Mouse (Mus musculus) limb, embryonic 14.5 days (tissue): ENCODE data around the gene Prdm16. TPM values are rescaled to one million over a fixed set of nuclear protein-coding genes. Genes with fewer than 3 reads are reported as not detected.

Experiments used
- ATAC-seq: fragments of 200-750 bp; cut with Nextera tagmentation; 2 replicates; pipeline ENCODE4 v1.8.0; 2017; ENCODE audit warnings: low read depth, moderate number of reproducible peaks, moderate TSS enrichment; ENCODE audit not compliant: low FRiP score
- DNase-seq: peaks from one replicate; pipeline ENCODE4 v3.0.0-alpha.2; 2015; ENCODE audit warnings: low spot score
- H3K27ac ChIP-seq: fragments of 300-500 bp; sonication (generic); replicated peaks from 2 replicates; pipeline ENCODE4 v1.5.1; 2014; ENCODE audit warnings: low read depth, mild to moderate bottlenecking, low read length, moderate library complexity, mixed read lengths
- H3K27me3 ChIP-seq: fragments of 300-500 bp; sonication (generic); 2 replicates; pipeline ENCODE4 v1.6.1; 2014; ENCODE audit warnings: low read length, mixed read lengths; ENCODE audit not compliant: control insufficient read depth, insufficient read depth
- H3K36me3 ChIP-seq: fragments of 300-500 bp; sonication (generic); 2 replicates; pipeline ENCODE4 v1.6.1; 2014; ENCODE audit warnings: mild to moderate bottlenecking, low read length, moderate library complexity, mixed read lengths; ENCODE audit not compliant: control insufficient read depth, insufficient read depth
- H3K4me1 ChIP-seq: fragments of 300-500 bp; sonication (generic); 2 replicates; pipeline ENCODE4 v1.6.1; 2014; ENCODE audit warnings: antibody characterized with exemption, low read length, mixed read lengths; ENCODE audit not compliant: control insufficient read depth, insufficient read depth
- H3K4me2 ChIP-seq: fragments of 300-500 bp; sonication (generic); replicated peaks from 2 replicates; pipeline ENCODE4 v1.6.1; 2014; ENCODE audit warnings: low read depth, mild to moderate bottlenecking, low read length, moderate library complexity; ENCODE audit not compliant: severe bottlenecking
- H3K4me3 ChIP-seq: fragments of 300-500 bp; sonication (generic); replicated peaks from 2 replicates; pipeline ENCODE4 v1.5.1; 2014; ENCODE audit warnings: low read length
- H3K9ac ChIP-seq: fragments of 300-500 bp; sonication (generic); 2 replicates; pipeline ENCODE4 v1.6.1; 2014; ENCODE audit warnings: mild to moderate bottlenecking, low read depth, low read length, moderate library complexity; ENCODE audit not compliant: severe bottlenecking
- H3K9me3 ChIP-seq: fragments of 300-500 bp; sonication (generic); 2 replicates; pipeline ENCODE4 v1.6.1; 2016; ENCODE audit warnings: low read length; ENCODE audit not compliant: control insufficient read depth
- POLR2A ChIP-seq: fragments of 200-500 bp; IDR thresholded peaks from 2 replicates; pipeline ENCODE4 v1.8.0; 2012; ENCODE audit warnings: inconsistent platforms, mild to moderate bottlenecking, moderate library complexity, borderline replicate concordance; ENCODE audit not compliant: insufficient read depth, insufficient read length; ENCODE audit errors: extremely low read depth
- WGBS: fragments of 180-500 bp; shearing (Covaris S2); extraction: QIAGEN DNeasy Blood & Tissue Kit; methylation state at CpG from one replicate; pipeline ENCODE4 v1.1.7; 2014; 5-methylcytosine and 5-hydroxymethylcytosine counted together
- polyA plus RNA-seq, 2 experiments: library from polyadenylated mRNA; depleted of rRNA in 1 of 2; stranded (reverse) in 1 of 2; unstranded in 1 of 2; fragments of >200 nt; fragmentation: Nextera tagmentation in 1 of 2; extraction: Ambion mirVana in 1 of 2; gene quantifications; 2 replicates each; pipeline versions ENCODE4 v1.2.1 to v1.2.3; 2012 to 2014

Prdm16 gene
- polyA plus RNA-seq, 2 experiments, result 11.7 to 25.6 TPM

GRCm38 (mm10) chr4:154429770-154430169 lies 206.9 kb downstream of the Prdm16 start:
- Histone ChIP-seq H3K4me1 (peaks cover 26% of the 10 kb centered on the region), H3K27me3 (0 out of 2 replicates have a peak, but pooled peaks cover 3% of the 10 kb centered on the region), H3K27ac (no peak overlapping the region), H3K9ac (no peak overlapping the region), H3K36me3 (no peaks in the 10 kb centered on the region), H3K4me3 (no peak overlapping the region), H3K9me3 (no peaks in the 10 kb centered on the region), H3K4me2 (no peak overlapping the region)
- TF ChIP-seq POLR2A, result no peak
- 81% methylated on average over 2 of the region's 2 CpGs for WGBS
- DNase-seq (no peak), ATAC-seq (no peak)

- H3K27me3 ChIP-seq, result peaks cover 8% of the 10 kb centered on the region; the same call in 1 of the 2 replicates
- no peak overlapping the region for H3K4me2 ChIP-seq
- TF ChIP-seq POLR2A, result no peak
- peaks cover 47% of the 10 kb centered on the region for H3K4me1 ChIP-seq
- no peak overlapping the region for H3K27ac ChIP-seq
- no peaks in the 10 kb centered on the region for H3K9me3 ChIP-seq
- no peaks in the 10 kb centered on the region for H3K36me3 ChIP-seq
- no peak overlapping the region for H3K4me3 ChIP-seq
- WGBS, result 32% methylated on average over 7 of the region's 7 CpGs
- no peak for ATAC-seq
- no peak for DNase-seq
- H3K9ac ChIP-seq, result no peak overlapping the region
Measured at GRCm38 (mm10) chr4:154426901-154427300, 209.8 kb downstream of the Prdm16 start.

DNA sequence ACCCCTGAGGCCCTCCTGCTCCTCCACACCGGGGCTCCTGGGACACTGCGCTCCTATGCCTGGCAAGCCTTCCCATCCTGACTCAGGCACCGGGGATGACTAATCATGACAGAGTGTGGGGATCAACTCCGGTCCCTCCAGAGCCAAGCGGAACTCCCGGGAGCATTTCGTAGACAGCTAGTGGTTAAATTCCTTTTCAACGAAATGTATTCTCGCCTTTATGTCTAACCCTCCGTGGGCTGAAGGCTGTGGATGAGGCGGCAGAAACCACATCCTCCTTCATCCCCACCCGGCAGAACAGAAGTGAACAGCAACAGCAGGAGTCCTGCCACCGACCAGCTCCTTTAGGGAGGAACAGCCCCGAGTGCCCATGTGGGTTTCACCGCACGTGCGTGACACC lies 211.4 kb downstream of the Prdm16 start:
- DNase-seq, result no peak

GRCm38 (mm10) chr4:154424681-154425080 lies 212.0 kb downstream of the Prdm16 start:
- H3K4me2 ChIP-seq, result no peak overlapping the region; the same call in 1 of the 2 replicates
- H3K9me3 ChIP-seq, result no peaks in the 10 kb centered on the region
- ATAC-seq, result no peak
- 0 out of 2 replicates have a peak overlapping the region, but pooled peaks have one; percentile 52 for H3K27ac ChIP-seq
- peaks cover 47% of the 10 kb centered on the region for H3K4me1 ChIP-seq
- TF ChIP-seq POLR2A, result no peak
- DNase-seq, result peak; percentile 72
- H3K9ac ChIP-seq, result no peak overlapping the region
- H3K27me3 ChIP-seq, result peaks cover 8% of the 10 kb centered on the region; the same call in 1 of the 2 replicates
- no peaks in the 10 kb centered on the region for H3K36me3 ChIP-seq
- 12% methylated on average over 11 of the region's 11 CpGs for WGBS
- no peak overlapping the region for H3K4me3 ChIP-seq

More for the DNA sequence above, 211.4 kb downstream of the Prdm16 start:
- no peak overlapping the region for H3K4me3 ChIP-seq
- 0 out of 2 replicates have a peak overlapping the region, but pooled peaks have one; percentile 6 for H3K4me2 ChIP-seq
- H3K27ac ChIP-seq, result 0 out of 2 replicates have a peak overlapping the region, but pooled peaks have one; percentile 52
- no peak for TF ChIP-seq POLR2A
- no peak for ATAC-seq
- H3K27me3 ChIP-seq, result peaks cover 8% of the 10 kb centered on the region; the same call in 1 of the 2 replicates
- 48% methylated on average over 17 of the region's 17 CpGs for whole genome bisulfite sequencing
- H3K9me3 ChIP-seq, result no peaks in the 10 kb centered on the region
- peaks cover 47% of the 10 kb centered on the region for H3K4me1 ChIP-seq
- no peaks in the 10 kb centered on the region for H3K36me3 ChIP-seq
- H3K9ac ChIP-seq, result no peak overlapping the region

DNA sequence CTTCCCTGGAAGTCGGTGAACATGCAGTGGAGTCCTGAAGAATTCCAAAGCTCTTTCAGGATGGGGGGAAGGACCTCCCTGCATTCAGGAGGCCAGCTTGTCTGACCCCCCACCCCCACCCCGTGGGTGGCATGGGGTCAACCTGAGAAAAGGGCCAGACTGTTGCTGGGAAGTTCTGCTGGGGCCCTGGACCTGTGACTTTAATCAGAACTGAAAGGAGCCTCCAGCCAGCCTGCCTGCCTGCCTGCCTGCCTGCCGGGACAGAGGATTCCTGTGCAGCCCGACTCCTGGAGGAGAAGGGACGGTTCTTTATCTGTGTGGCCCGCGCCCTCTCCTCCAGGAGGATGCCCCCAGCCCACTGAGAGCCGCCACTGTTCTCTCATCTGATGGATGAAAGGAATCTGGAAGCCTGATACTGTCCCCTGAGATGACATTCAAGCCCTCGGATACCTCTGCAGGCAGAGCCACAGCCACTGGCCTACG lies 214.2 kb downstream of the Prdm16 start:
- DNase-seq (no peak), ATAC-seq (no peak)
- no peak overlapping the region for H3K4me2 ChIP-seq
- no peak overlapping the region for H3K27ac ChIP-seq
- H3K4me1 ChIP-seq, result peaks cover 49% of the 10 kb centered on the region
- 0 out of 2 replicates have a peak, but pooled peaks cover 3% of the 10 kb centered on the region for H3K9me3 ChIP-seq
- no peak for TF ChIP-seq POLR2A
- H3K9ac ChIP-seq, result no peak overlapping the region
- H3K27me3 ChIP-seq, result peaks cover 4% of the 10 kb centered on the region; the same call in 1 of the 2 replicates
- WGBS, result 11% methylated on average over 10 of the region's 10 CpGs
- H3K4me3 ChIP-seq, result no peak overlapping the region
- peaks cover 3% of the 10 kb centered on the region; the same call in 1 of the 2 replicates for H3K36me3 ChIP-seq
